Mouse (Mus musculus) hindbrain, embryonic 10.5 days (tissue): Measurements from ENCODE around the gene Adgrv1. TPM values are rescaled to one million over a fixed set of nuclear protein-coding genes. Genes with fewer than 3 reads are reported as not detected.
"Not testable (repeated sequence)": the region's sequence is repeated elsewhere in the genome, so short reads cannot be mapped to it uniquely, and the experiment has no call there.

Experiments used
- DNase-seq: peaks from one replicate; pipeline ENCODE4 v3.0.0-alpha.2; 2017; ENCODE audit warnings: low spot score
- H3K27ac ChIP-seq: fragments of 300-500 bp; sonication (generic); 2 replicates; pipeline ENCODE4 v1.5.1; 2016; ENCODE audit warnings: mild to moderate bottlenecking, moderate library complexity
- H3K27me3 ChIP-seq: fragments of 300-500 bp; sonication (generic); 2 replicates; pipeline ENCODE4 v1.6.1; 2016; ENCODE audit warnings: mild to moderate bottlenecking; ENCODE audit not compliant: poor library complexity, insufficient read depth, severe bottlenecking
- H3K36me3 ChIP-seq: fragments of 300-500 bp; sonication (generic); 2 replicates; pipeline ENCODE4 v1.6.1; 2016; ENCODE audit warnings: mild to moderate bottlenecking, moderate library complexity
- H3K4me1 ChIP-seq: fragments of 300-500 bp; sonication (generic); replicated peaks from 2 replicates; pipeline ENCODE4 v1.6.1; 2016; ENCODE audit warnings: mild to moderate bottlenecking
- H3K4me3 ChIP-seq: fragments of 300-500 bp; sonication (generic); 2 replicates; pipeline ENCODE4 v1.5.1; 2016; ENCODE audit warnings: mild to moderate bottlenecking, moderate library complexity
- H3K9me3 ChIP-seq: fragments of 300-500 bp; sonication (generic); 2 replicates; pipeline ENCODE4 v1.6.1; 2016; ENCODE audit warnings: mild to moderate bottlenecking, moderate library complexity
- WGBS: fragments of 180-500 bp; shearing (Covaris S2); methylation state at CpG from one replicate; pipeline ENCODE4 v1.1.7; 2016; 5-methylcytosine and 5-hydroxymethylcytosine counted together
- polyA plus RNA-seq: library from polyadenylated mRNA; unstranded; fragments of >200 nt; fragmentation: Nextera tagmentation; extraction: Ambion mirVana; gene quantifications from 2 replicates; pipeline ENCODE4 v1.2.1, GENCODE M21; 2016

Gene Adgrv1
- polyA plus RNA-seq, 1 experiment from 2014 or later: 45.3 TPM

GRCm38 (mm10) chr13:81644047-81644565 is 11.2 kb upstream of the Adgrv1 start:
- DNase-seq: no peak

GRCm38 (mm10) chr13:81642491-81643149 is 9.7 kb upstream of the Adgrv1 start:
- Histone ChIP-seq H3K27ac (peak overlapping the region; percentile 42), H3K36me3 (no peaks in the 10 kb centered on the region), H3K4me1 (peaks cover 51% of the 10 kb centered on the region), H3K27me3 (no peaks in the 10 kb centered on the region), H3K4me3 (no peak overlapping the region), H3K9me3 (no peaks in the 10 kb centered on the region)
- WGBS: 69% methylated on average over 7 of the region's 7 CpGs
- DNase-seq: no peak

More at GRCm38 (mm10) chr13:81644047-81644565, 11.2 kb upstream of the Adgrv1 start:
- 0 out of 2 replicates have a peak overlapping the region, but pooled peaks have one; percentile 0 for H3K27ac ChIP-seq
- no peaks in the 10 kb centered on the region for H3K9me3 ChIP-seq
- peaks cover 37% of the 10 kb centered on the region for H3K4me1 ChIP-seq
- no peaks in the 10 kb centered on the region for H3K36me3 ChIP-seq
- H3K27me3 ChIP-seq: no peaks in the 10 kb centered on the region
- 91% methylated on average over 11 of the region's 11 CpGs for WGBS
- H3K4me3 ChIP-seq: no peak overlapping the region

GRCm38 (mm10) chr13:81641289-81642045 is 8.5 kb upstream of the Adgrv1 start:
- Histone ChIP-seq H3K36me3 (no peaks in the 10 kb centered on the region), H3K4me3 (peak overlapping the region; percentile 25; the same call in 1 of the 2 replicates), H3K27ac (peak overlapping the region; percentile 77), H3K4me1 (peaks cover 57% of the 10 kb centered on the region), H3K27me3 (no peaks in the 10 kb centered on the region), H3K9me3 (no peaks in the 10 kb centered on the region)
- peak; percentile 49 for DNase-seq
- 7% methylated on average over 8 of the region's 8 CpGs for WGBS

- no peaks in the 10 kb centered on the region for H3K9me3 ChIP-seq
- H3K27me3 ChIP-seq: no peaks in the 10 kb centered on the region
- DNase-seq: peak; percentile 28
- H3K4me3 ChIP-seq: no peak overlapping the region
- H3K4me1 ChIP-seq: peaks cover 57% of the 10 kb centered on the region
- WGBS: 41% methylated on average over 6 of the region's 6 CpGs
- H3K36me3 ChIP-seq: no peaks in the 10 kb centered on the region
- peak overlapping the region; percentile 77 for H3K27ac ChIP-seq
Observed at GRCm38 (mm10) chr13:81640881-81641280, 7.9 kb upstream of the Adgrv1 start.

- WGBS: 17% methylated on average over 4 of the region's 4 CpGs
- H3K27me3 ChIP-seq: no peaks in the 10 kb centered on the region
- peak overlapping the region; percentile 1; the same call in 1 of the 2 replicates for H3K27ac ChIP-seq
- H3K9me3 ChIP-seq: no peaks in the 10 kb centered on the region
- no peak overlapping the region for H3K4me3 ChIP-seq
- peak; percentile 73 for DNase-seq
- H3K4me1 ChIP-seq: peaks cover 67% of the 10 kb centered on the region
- no peaks in the 10 kb centered on the region for H3K36me3 ChIP-seq
Observed at GRCm38 (mm10) chr13:81639624-81640023, 6.7 kb upstream of the Adgrv1 start.

GRCm38 (mm10) chr13:81630566-81630965 is 2.4 kb downstream of the Adgrv1 start:
- peaks cover 5% of the 10 kb centered on the region; the same call in 1 of the 2 replicates for H3K36me3 ChIP-seq
- no peaks in the 10 kb centered on the region for H3K9me3 ChIP-seq
- 17% methylated on average over 5 of the region's 5 CpGs for WGBS
- peak overlapping the region; percentile 72 for H3K4me3 ChIP-seq
- peaks cover 90% of the 10 kb centered on the region for H3K4me1 ChIP-seq
- no peaks in the 10 kb centered on the region for H3K27me3 ChIP-seq
- DNase-seq: no peak
- peak overlapping the region; percentile 91 for H3K27ac ChIP-seq

GRCm38 (mm10) chr13:81629395-81629794 is 3.6 kb downstream of the Adgrv1 start:
- peak overlapping the region; percentile 72 for H3K4me3 ChIP-seq
- H3K4me1 ChIP-seq: peaks cover 79% of the 10 kb centered on the region
- no peaks in the 10 kb centered on the region for H3K27me3 ChIP-seq

GRCm38 (mm10) chr13:81628631-81629190 is 4.2 kb downstream of the Adgrv1 start:
- Histone ChIP-seq H3K27ac (peak overlapping the region; percentile 91), H3K36me3 (peaks cover 8% of the 10 kb centered on the region; the same call in 1 of the 2 replicates), H3K27me3 (no peaks in the 10 kb centered on the region), H3K4me3 (peak overlapping the region; percentile 72), H3K9me3 (no peaks in the 10 kb centered on the region), H3K4me1 (peaks cover 73% of the 10 kb centered on the region)
- DNase-seq: no peak
- 23% methylated on average over 2 of the region's 2 CpGs for WGBS

More at GRCm38 (mm10) chr13:81629395-81629794, 3.6 kb downstream of the Adgrv1 start:
- DNase-seq: peak; percentile 72
- Histone ChIP-seq H3K36me3 (peaks cover 5% of the 10 kb centered on the region; the same call in 1 of the 2 replicates), H3K27ac (peak overlapping the region; percentile 91), H3K9me3 (no peaks in the 10 kb centered on the region)
- WGBS: 32% methylated on average over 3 of the region's 3 CpGs

GRCm38 (mm10) chr13:81627861-81628260 is 5.1 kb downstream of the Adgrv1 start:
- not testable (repeated sequence) for H3K9me3 ChIP-seq, DNase-seq, H3K27me3 ChIP-seq
- H3K27ac ChIP-seq: peak overlapping the region; percentile 70
- peak overlapping the region; percentile 26; the same call in 1 of the 2 replicates for H3K4me3 ChIP-seq
- 52% methylated on average over 1 of the region's 1 CpGs for WGBS
- peaks cover 66% of the 10 kb centered on the region for H3K4me1 ChIP-seq
- peaks cover 14% of the 10 kb centered on the region; the same call in 1 of the 2 replicates for H3K36me3 ChIP-seq

- Histone ChIP-seq H3K4me3 (no peak overlapping the region), H3K27me3 (no peaks in the 10 kb centered on the region), H3K36me3 (peaks cover 87% of the 10 kb centered on the region), H3K4me1 (no peaks in the 10 kb centered on the region), H3K9me3 (peaks cover 41% of the 10 kb centered on the region), H3K27ac (no peak overlapping the region)
- DNase-seq: no peak
- 93% methylated on average over 4 of the region's 4 CpGs for WGBS
Observed at GRCm38 (mm10) chr13:81610349-81610748, 22.6 kb downstream of the Adgrv1 start.

GRCm38 (mm10) chr13:81606991-81607390 is 26.0 kb downstream of the Adgrv1 start:
- DNase-seq: no peak
- peaks cover 7% of the 10 kb centered on the region for H3K4me1 ChIP-seq
- no peaks in the 10 kb centered on the region for H3K27me3 ChIP-seq
- 87% methylated on average over 2 of the region's 2 CpGs for WGBS
- no peak overlapping the region for H3K4me3 ChIP-seq
- no peak overlapping the region for H3K27ac ChIP-seq
- peaks cover 40% of the 10 kb centered on the region for H3K9me3 ChIP-seq
- peaks cover 90% of the 10 kb centered on the region for H3K36me3 ChIP-seq

- WGBS: 46% methylated on average over 9 of the region's 9 CpGs
- H3K9me3 ChIP-seq: no peaks in the 10 kb centered on the region
Observed at GRCm38 (mm10) chr13:81596910-81597607, 35.9 kb downstream of the Adgrv1 start.

More at GRCm38 (mm10) chr13:81596910-81597607, 35.9 kb downstream of the Adgrv1 start:
- Histone ChIP-seq H3K36me3 (peaks cover 36% of the 10 kb centered on the region), H3K4me1 (peaks cover 35% of the 10 kb centered on the region), H3K27ac (peak overlapping the region; percentile 64), H3K4me3 (no peak overlapping the region), H3K27me3 (no peaks in the 10 kb centered on the region)
- DNase-seq: no peak
